In the genomic region with DNA sequence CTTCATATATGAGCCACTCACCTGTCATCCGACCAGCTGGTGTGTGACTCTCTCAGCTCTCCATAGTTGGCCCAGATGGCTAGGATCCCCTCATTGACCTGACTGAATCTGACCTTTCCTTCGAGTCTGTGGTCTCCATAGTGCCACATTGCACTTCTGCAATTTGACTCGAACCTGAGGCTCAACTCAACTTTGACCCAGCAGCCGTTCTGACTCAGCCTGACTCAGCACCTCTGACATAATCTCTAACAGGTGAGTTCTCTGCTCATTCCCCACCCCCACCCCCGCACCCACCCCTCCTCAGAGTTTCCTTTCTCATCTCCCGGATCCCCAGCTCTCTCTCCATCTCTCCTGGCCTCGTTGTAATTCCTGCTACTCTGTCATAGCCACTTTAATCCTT, we compare ENCODE assay signal across 32 mouse cellular contexts. TPM values are rescaled to one million over a fixed set of nuclear protein-coding genes. Genes with fewer than 3 reads are reported as not detected.
"Had no signal": no experiment of that assay in that cellular context is flagged by ENCODE, and none has a peak within 500 bp of the region (broad histone marks: within the 10 kb centered on the region; RNA-seq: fewer than 3 reads in every experiment).

No protein-coding gene starts in this region.

- DNase-seq: cerebellum, adult 9-11 months; cerebellum, postnatal 10 days; cerebellum, postnatal 14 days; cerebellum, postnatal 25 days; cerebellum, postnatal 36 days; embryo, embryonic 11 days; forebrain, postnatal 0 days; gastrocnemius, adult 2 months; gastrocnemius, postnatal 10 days; gastrocnemius, postnatal 14 days; gastrocnemius, postnatal 25 days; gastrocnemius, postnatal 36 days; heart, adult 11 months; heart, adult 18-20 months; heart, adult 2 months had no signal

- H3K4me3 ChIP-seq: embryonic facial prominence, embryonic 10.5 days; embryonic facial prominence, embryonic 12.5 days; embryonic facial prominence, embryonic 13.5 days; embryonic facial prominence, embryonic 15.5 days; erythroblast, embryonic 14.5 days; forebrain, embryonic 10.5 days; forebrain, embryonic 12.5 days; forebrain, embryonic 13.5 days; forebrain, embryonic 15.5 days; gastrocnemius, adult 2 months; heart, adult 2 months; heart, embryonic 10.5 days had no signal

- H3K36me3 ChIP-seq: embryonic facial prominence, embryonic 10.5 days; embryonic facial prominence, embryonic 12.5 days; embryonic facial prominence, embryonic 13.5 days; embryonic facial prominence, embryonic 15.5 days; forebrain, embryonic 10.5 days; forebrain, embryonic 12.5 days; forebrain, embryonic 15.5 days; heart, embryonic 10.5 days had no signal

- H3K9ac ChIP-seq: embryonic facial prominence, embryonic 12.5 days; embryonic facial prominence, embryonic 13.5 days; embryonic facial prominence, embryonic 15.5 days; forebrain, embryonic 12.5 days; forebrain, embryonic 13.5 days; forebrain, embryonic 15.5 days; forebrain, postnatal 0 days had no signal

- H3K9me3 ChIP-seq: embryonic facial prominence, embryonic 12.5 days; embryonic facial prominence, embryonic 15.5 days; forebrain, embryonic 13.5 days; forebrain, embryonic 15.5 days; heart, embryonic 10.5 days had no signal

- H3K27ac ChIP-seq: embryonic facial prominence, embryonic 10.5 days; embryonic facial prominence, embryonic 12.5 days; embryonic facial prominence, embryonic 13.5 days; embryonic facial prominence, embryonic 15.5 days; forebrain, embryonic 10.5 days; forebrain, embryonic 12.5 days; forebrain, embryonic 13.5 days; forebrain, embryonic 15.5 days; gastrocnemius, adult 2 months; heart, adult 2 months; heart, embryonic 10.5 days had no signal

- ATAC-seq: forebrain, embryonic 13.5 days; forebrain, embryonic 14.5 days; forebrain, embryonic 15.5 days; forebrain, embryonic 16.5 days; forebrain, postnatal 0 days had no signal

RNA-seq across cellular contexts. Expression of a gene that starts 4.7 kb away (rescaled TPM):
- total RNA-seq: gastrocnemius, adult 18-20 months; gastrocnemius, adult 2 months; gastrocnemius, postnatal 14 days; gastrocnemius, postnatal 25 days; gastrocnemius, postnatal 36 days; granulocyte monocyte progenitor cell, adult 5-6 weeks; heart, adult 2 months had no signal
- polyA plus RNA-seq: embryonic facial prominence, embryonic 10.5 days; embryonic facial prominence, embryonic 11.5 days; embryonic facial prominence, embryonic 12.5 days; embryonic facial prominence, embryonic 13.5 days; embryonic facial prominence, embryonic 14.5 days; embryonic facial prominence, embryonic 15.5 days; erythroblast, embryonic 14.5 days; forebrain, embryonic 10.5 days; forebrain, embryonic 11.5 days; forebrain, embryonic 12.5 days; forebrain, embryonic 13.5 days; forebrain, embryonic 14.5 days; heart, embryonic 10.5 days had no signal
